Mouse (Mus musculus) myocyte (in vitro differentiated cells): ENCODE results near the gene Vash2.

Experiments
- CEBPB ChIP-seq: IDR thresholded peaks from 2 replicates; pipeline ENCODE4 v1.6.1; 2011; ENCODE audit warnings: mild to moderate bottlenecking, moderate library complexity; ENCODE audit not compliant: poor library complexity, insufficient read depth, severe bottlenecking
- E2F4 ChIP-seq: IDR thresholded peaks from one replicate; pipeline ENCODE4 v1.6.1; 2011; ENCODE audit warnings: mild to moderate bottlenecking, control low read depth, moderate library complexity; ENCODE audit not compliant: insufficient read depth
- MAX ChIP-seq: IDR thresholded peaks from one replicate; pipeline ENCODE4 v1.6.1; 2011; ENCODE audit warnings: low read depth, mild to moderate bottlenecking, control low read depth
- MYOD1 ChIP-seq, 3 experiments: IDR thresholded peaks; one replicate each; pipeline ENCODE4 v1.6.1; 2011; ENCODE audit warnings: control low read depth in 2 of 3, low read depth in 2 of 3, mild to moderate bottlenecking in 2 of 3, moderate library complexity in 1 of 3; ENCODE audit not compliant: insufficient read length in 2 of 3, control insufficient read depth in 1 of 3
- MYOG ChIP-seq, 3 experiments: IDR thresholded peaks; one replicate each; pipeline ENCODE4 v1.6.1; 2011; ENCODE audit warnings: control low read depth in 2 of 3, low read depth in 2 of 3, mild to moderate bottlenecking in 2 of 3; ENCODE audit not compliant: insufficient read length in 2 of 3, control insufficient read depth in 1 of 3, insufficient read depth in 1 of 3
- POLR2A ChIP-seq: IDR thresholded peaks from one replicate; pipeline ENCODE4 v1.6.1; 2011; ENCODE audit warnings: low read depth, mild to moderate bottlenecking, control low read depth, moderate library complexity; ENCODE audit not compliant: insufficient read length
- POLR2AphosphoS2 ChIP-seq: IDR thresholded peaks from one replicate; pipeline ENCODE4 v1.6.1; 2011; ENCODE audit warnings: low read depth, control low read depth; ENCODE audit not compliant: insufficient read length
- REST ChIP-seq: IDR thresholded peaks from one replicate; pipeline ENCODE4 v1.6.1; 2011; ENCODE audit warnings: mild to moderate bottlenecking, control low read depth, moderate library complexity; ENCODE audit not compliant: insufficient read depth, insufficient read length
- SRF ChIP-seq: IDR thresholded peaks from one replicate; pipeline ENCODE4 v1.6.1; 2011; ENCODE audit warnings: low read depth; ENCODE audit not compliant: control insufficient read depth, insufficient read length
- TCF12 ChIP-seq: IDR thresholded peaks from one replicate; pipeline ENCODE4 v1.6.1; 2011; ENCODE audit warnings: mild to moderate bottlenecking, control low read depth; ENCODE audit not compliant: poor library complexity, insufficient read depth, severe bottlenecking
- TCF3 ChIP-seq: IDR thresholded peaks from one replicate; pipeline ENCODE4 v1.6.1; 2011; ENCODE audit warnings: low read depth, control low read depth; ENCODE audit not compliant: insufficient read length
- USF1 ChIP-seq: IDR thresholded peaks from one replicate; pipeline ENCODE4 v1.6.1; 2011; ENCODE audit warnings: low read depth, mild to moderate bottlenecking, control low read depth, moderate library complexity

DNA sequence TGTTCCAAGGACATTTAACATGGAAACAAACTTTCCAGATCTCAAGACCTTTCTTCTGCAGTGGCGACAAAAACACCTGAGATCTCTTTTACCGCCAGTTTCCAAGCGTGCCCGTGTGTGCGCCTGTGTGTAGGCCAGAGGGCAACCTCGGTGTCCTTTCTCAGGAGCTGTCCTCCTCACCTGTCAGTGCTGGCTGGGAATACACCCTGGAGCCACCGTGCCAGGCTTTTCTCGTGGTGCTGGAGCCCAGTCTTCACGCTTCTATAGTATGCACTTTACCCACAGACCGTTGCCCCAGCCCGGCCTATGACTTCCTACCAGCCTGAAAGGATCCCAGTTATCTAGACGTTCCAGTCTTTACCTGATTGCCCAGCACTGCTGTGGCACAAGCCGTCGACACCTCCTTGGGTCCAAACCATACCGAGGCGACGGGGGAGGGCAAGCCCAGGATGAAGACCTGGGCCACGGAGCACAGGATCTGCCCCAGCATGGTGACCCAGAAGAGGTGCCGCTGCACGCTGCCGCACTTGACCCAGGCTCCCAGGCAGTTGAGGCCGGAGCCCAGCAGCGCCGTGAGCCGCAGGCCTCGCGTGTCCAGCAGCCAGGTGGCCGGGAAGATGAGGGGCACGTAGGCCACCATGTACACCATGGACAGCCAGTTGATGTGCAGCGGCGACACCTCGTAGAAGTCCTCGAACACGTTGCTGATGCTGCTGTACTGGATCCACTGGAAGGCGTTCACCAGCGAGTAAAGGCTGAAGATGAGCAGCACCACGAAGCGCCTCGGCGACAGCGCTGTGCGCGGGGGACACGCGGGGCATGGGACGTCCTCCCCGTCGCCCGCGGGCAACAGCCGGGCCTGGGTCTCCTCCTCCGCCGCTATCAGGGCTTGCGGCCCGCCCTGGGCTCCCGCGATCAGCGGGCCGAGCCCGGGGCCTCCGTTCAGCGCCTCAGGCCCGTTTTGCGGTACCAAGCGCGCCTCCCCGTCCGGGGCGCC, 46.2 kb upstream of the Vash2 start:
- TF ChIP-seq POLR2A = no peak
- no peak for TF ChIP-seq E2F4
- no peak for TF ChIP-seq MYOG (IDR thresholded peaks at IDR 0.05; ENCODE audit: control insufficient read depth in 1 of 3, insufficient read depth in 1 of 3, insufficient read length in 2 of 3, low read depth in 2 of 3)
- TF ChIP-seq SRF = no peak
- no peak for TF ChIP-seq REST
- no peak for TF ChIP-seq CEBPB
- TF ChIP-seq TCF12 = no peak
- TF ChIP-seq POLR2AphosphoS2 = no peak
- peak in 1 of 3 experiments; percentile 18 for TF ChIP-seq MYOD1 (IDR thresholded peaks at IDR 0.05; ENCODE audit: control insufficient read depth in 1 of 3, insufficient read length in 2 of 3, low read depth in 2 of 3)
- TF ChIP-seq USF1 = no peak
- TF ChIP-seq MAX = no peak
- no peak for TF ChIP-seq TCF3
